Mouse (Mus musculus): ENCODE data around the gene Card10. TPM values are rescaled to one million over a fixed set of nuclear protein-coding genes. Genes with fewer than 3 reads are reported as not detected.

The Card10 gene
- polyA plus RNA-seq, 1 experiment from 2014 or later = 2.2 TPM

DNA sequence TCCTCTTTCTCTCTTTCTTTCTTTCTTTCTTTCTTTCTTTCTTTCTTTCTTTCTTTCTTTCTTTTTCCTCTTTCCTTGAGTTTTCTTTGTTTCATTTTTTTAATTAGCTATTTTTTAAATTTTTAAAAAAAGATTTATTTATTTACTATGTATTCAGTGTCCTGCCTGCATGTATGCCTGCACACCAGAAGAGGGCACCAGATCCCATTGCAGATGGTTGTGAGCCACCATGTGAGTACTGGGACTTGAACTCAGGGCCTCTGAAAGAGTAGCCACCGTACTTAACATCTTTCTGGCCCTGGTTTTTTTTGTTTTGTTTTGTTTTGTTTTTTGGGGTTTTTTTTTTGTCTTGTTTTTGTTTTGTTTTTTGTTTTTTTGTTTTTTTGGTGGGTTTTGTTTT is 26.8 kb upstream of the Card10 start:
- no peak overlapping the region for H3K9ac ChIP-seq (ENCODE audit: low read depth, low read length)
- no peak for ATAC-seq
- no peaks in the 10 kb centered on the region for H3K36me3 ChIP-seq (ENCODE audit: control insufficient read depth, insufficient read depth, low read length)
- WGBS = 89% methylated on average over 1 of the region's 1 CpGs
- H3K4me3 ChIP-seq (ENCODE audit: low read depth, low read length) = no peak overlapping the region
- H3K27ac ChIP-seq (ENCODE audit: low read length) = no peak overlapping the region
- H3K4me2 ChIP-seq (ENCODE audit: low read length) = no peak overlapping the region
- H3K27me3 ChIP-seq (ENCODE audit: control insufficient read depth, insufficient read depth, low read depth, low read length) = no peaks in the 10 kb centered on the region
- no peaks in the 10 kb centered on the region for H3K9me3 ChIP-seq (replicated peaks; ENCODE audit: control insufficient read depth, low read length, poor library complexity, severe bottlenecking)
- peaks cover 5% of the 10 kb centered on the region; the same call in 1 of the 2 replicates for H3K4me1 ChIP-seq (ENCODE audit: control insufficient read depth, insufficient read depth, low read length)

GRCm38 (mm10) chr15:78828315-78828714 is 25.5 kb upstream of the Card10 start:
- WGBS = 22% methylated on average over 5 of the region's 5 CpGs

DNA sequence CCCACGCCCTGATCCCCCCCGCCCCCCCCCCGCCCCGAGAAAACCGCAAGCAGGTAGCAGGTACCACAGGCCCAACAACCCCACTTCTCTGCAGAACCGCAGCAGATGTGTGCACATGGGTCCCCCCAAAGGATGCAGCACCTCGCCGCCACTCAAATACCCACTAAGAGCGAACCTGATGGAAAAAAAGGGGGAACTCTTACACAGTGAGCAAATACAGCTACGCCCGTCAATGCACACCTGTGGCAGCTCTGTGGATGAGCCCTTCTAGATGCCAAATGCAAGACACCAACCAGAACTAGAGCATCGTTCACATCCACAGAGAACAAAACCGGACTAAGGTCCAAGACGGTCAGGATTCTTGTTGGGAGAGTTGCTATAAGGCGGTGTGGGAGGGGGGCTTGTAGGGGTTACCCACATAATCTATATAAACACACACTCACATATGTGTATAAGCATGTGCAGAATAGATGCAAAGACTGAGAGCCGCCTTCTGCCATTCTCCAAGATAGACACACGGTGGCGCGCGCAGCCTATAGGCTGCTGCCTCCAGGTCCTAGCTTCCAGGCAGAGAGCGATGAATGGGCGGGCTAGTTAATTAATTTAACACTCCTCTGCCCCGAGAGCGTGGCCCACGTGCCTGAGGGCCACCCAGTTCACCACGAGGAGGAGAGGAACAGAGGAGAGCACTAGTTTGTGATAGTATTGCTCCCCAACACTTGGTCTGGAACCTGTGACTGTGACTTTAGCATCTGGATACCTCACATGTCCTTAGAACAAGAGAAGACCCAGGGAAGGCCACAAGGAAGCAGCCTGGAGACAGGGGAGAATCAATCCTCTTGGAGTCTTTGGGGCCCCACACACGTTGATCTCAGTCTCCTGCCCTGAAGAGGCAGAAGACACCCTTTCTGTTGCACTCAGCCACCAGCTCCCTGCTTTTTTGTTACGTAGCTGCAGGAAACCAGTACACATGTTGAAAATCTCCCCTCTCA is 23.7 kb upstream of the Card10 start:
- ATAC-seq = peak; percentile 45; the same call in 1 of the 2 replicates
- Histone ChIP-seq H3K27me3 (ENCODE audit: control insufficient read depth, insufficient read depth, low read depth, low read length) (no peaks in the 10 kb centered on the region), H3K9ac (ENCODE audit: low read depth, low read length) (no peak overlapping the region), H3K4me1 (ENCODE audit: control insufficient read depth, insufficient read depth, low read length) (peaks cover 2% of the 10 kb centered on the region; the same call in 1 of the 2 replicates), H3K36me3 (ENCODE audit: control insufficient read depth, insufficient read depth, low read length) (no peaks in the 10 kb centered on the region), H3K4me2 (ENCODE audit: low read length) (no peak overlapping the region), H3K27ac (ENCODE audit: low read length) (no peak overlapping the region), H3K9me3 (replicated peaks; ENCODE audit: control insufficient read depth, low read length, poor library complexity, severe bottlenecking) (no peaks in the 10 kb centered on the region), H3K4me3 (ENCODE audit: low read depth, low read length) (no peak overlapping the region)
- 21% methylated on average over 27 of the region's 28 CpGs for WGBS

More at GRCm38 (mm10) chr15:78828315-78828714, 25.5 kb upstream of the Card10 start:
- Histone ChIP-seq H3K4me2 (ENCODE audit: low read length) (no peak overlapping the region), H3K36me3 (ENCODE audit: control insufficient read depth, insufficient read depth, low read length) (no peaks in the 10 kb centered on the region), H3K4me1 (ENCODE audit: control insufficient read depth, insufficient read depth, low read length) (peaks cover 5% of the 10 kb centered on the region; the same call in 1 of the 2 replicates), H3K9me3 (replicated peaks; ENCODE audit: control insufficient read depth, low read length, poor library complexity, severe bottlenecking) (no peaks in the 10 kb centered on the region), H3K27ac (ENCODE audit: low read length) (no peak overlapping the region), H3K4me3 (ENCODE audit: low read depth, low read length) (no peak overlapping the region), H3K9ac (ENCODE audit: low read depth, low read length) (no peak overlapping the region), H3K27me3 (ENCODE audit: control insufficient read depth, insufficient read depth, low read depth, low read length) (no peaks in the 10 kb centered on the region)
- ATAC-seq = no peak

DNA sequence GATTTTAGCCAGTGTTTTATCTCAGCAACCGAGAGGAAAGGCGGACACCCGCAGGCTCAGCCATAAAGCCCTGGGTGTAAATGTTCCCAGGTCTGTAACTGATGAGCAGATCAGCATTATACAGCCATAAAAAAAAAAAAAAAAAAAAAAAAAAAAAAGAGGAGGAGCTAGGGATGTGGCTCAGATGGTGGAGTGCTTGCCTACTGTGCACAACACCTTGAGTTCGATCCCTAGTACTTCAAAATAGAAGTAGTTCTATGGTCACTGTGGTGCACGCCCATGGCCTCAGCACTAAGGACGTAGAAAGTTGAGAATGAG is 13.2 kb upstream of the Card10 start:
- Histone ChIP-seq H3K4me2 (ENCODE audit: low read length) (no peak overlapping the region), H3K27ac (ENCODE audit: low read length) (no peak overlapping the region), H3K9ac (ENCODE audit: low read depth, low read length) (no peak overlapping the region), H3K27me3 (ENCODE audit: control insufficient read depth, insufficient read depth, low read depth, low read length) (no peaks in the 10 kb centered on the region), H3K4me1 (ENCODE audit: control insufficient read depth, insufficient read depth, low read length) (no peaks in the 10 kb centered on the region), H3K9me3 (replicated peaks; ENCODE audit: control insufficient read depth, low read length, poor library complexity, severe bottlenecking) (no peaks in the 10 kb centered on the region), H3K36me3 (ENCODE audit: control insufficient read depth, insufficient read depth, low read length) (no peaks in the 10 kb centered on the region), H3K4me3 (ENCODE audit: low read depth, low read length) (no peak overlapping the region)
- ATAC-seq = no peak
- WGBS = 83% methylated on average over 6 of the region's 6 CpGs

GRCm38 (mm10) chr15:78815314-78816073 is 12.7 kb upstream of the Card10 start:
- no peak overlapping the region for H3K27ac ChIP-seq (ENCODE audit: low read length)
- no peak for ATAC-seq
- H3K9me3 ChIP-seq (replicated peaks; ENCODE audit: control insufficient read depth, low read length, poor library complexity, severe bottlenecking) = no peaks in the 10 kb centered on the region
- H3K4me2 ChIP-seq (ENCODE audit: low read length) = no peak overlapping the region
- 66% methylated on average over 11 of the region's 11 CpGs for WGBS
- no peaks in the 10 kb centered on the region for H3K36me3 ChIP-seq (ENCODE audit: control insufficient read depth, insufficient read depth, low read length)
- H3K4me1 ChIP-seq (ENCODE audit: control insufficient read depth, insufficient read depth, low read length) = no peaks in the 10 kb centered on the region
- H3K9ac ChIP-seq (ENCODE audit: low read depth, low read length) = no peak overlapping the region
- no peak overlapping the region for H3K4me3 ChIP-seq (ENCODE audit: low read depth, low read length)
- no peaks in the 10 kb centered on the region for H3K27me3 ChIP-seq (ENCODE audit: control insufficient read depth, insufficient read depth, low read depth, low read length)

GRCm38 (mm10) chr15:78813603-78814002 is 10.8 kb upstream of the Card10 start:
- Histone ChIP-seq H3K4me3 (ENCODE audit: low read depth, low read length) (no peak overlapping the region), H3K9ac (ENCODE audit: low read depth, low read length) (no peak overlapping the region), H3K36me3 (ENCODE audit: control insufficient read depth, insufficient read depth, low read length) (no peaks in the 10 kb centered on the region), H3K27ac (ENCODE audit: low read length) (no peak overlapping the region), H3K27me3 (ENCODE audit: control insufficient read depth, insufficient read depth, low read depth, low read length) (no peaks in the 10 kb centered on the region), H3K4me1 (ENCODE audit: control insufficient read depth, insufficient read depth, low read length) (no peaks in the 10 kb centered on the region), H3K9me3 (replicated peaks; ENCODE audit: control insufficient read depth, low read length, poor library complexity, severe bottlenecking) (no peaks in the 10 kb centered on the region), H3K4me2 (ENCODE audit: low read length) (no peak overlapping the region)
- 93% methylated on average over 4 of the region's 4 CpGs for WGBS
- no peak for ATAC-seq

GRCm38 (mm10) chr15:78810146-78810545 is 7.3 kb upstream of the Card10 start:
- Histone ChIP-seq H3K9ac (ENCODE audit: low read depth, low read length) (no peak overlapping the region), H3K27ac (ENCODE audit: low read length) (no peak overlapping the region), H3K4me1 (ENCODE audit: control insufficient read depth, insufficient read depth, low read length) (no peaks in the 10 kb centered on the region), H3K4me2 (ENCODE audit: low read length) (no peak overlapping the region), H3K36me3 (ENCODE audit: control insufficient read depth, insufficient read depth, low read length) (no peaks in the 10 kb centered on the region), H3K9me3 (replicated peaks; ENCODE audit: control insufficient read depth, low read length, poor library complexity, severe bottlenecking) (no peaks in the 10 kb centered on the region), H3K4me3 (ENCODE audit: low read depth, low read length) (no peak overlapping the region), H3K27me3 (ENCODE audit: control insufficient read depth, insufficient read depth, low read depth, low read length) (peaks cover 4% of the 10 kb centered on the region; the same call in 1 of the 2 replicates)
- WGBS = 79% methylated on average over 9 of the region's 9 CpGs
- no peak for ATAC-seq

DNA sequence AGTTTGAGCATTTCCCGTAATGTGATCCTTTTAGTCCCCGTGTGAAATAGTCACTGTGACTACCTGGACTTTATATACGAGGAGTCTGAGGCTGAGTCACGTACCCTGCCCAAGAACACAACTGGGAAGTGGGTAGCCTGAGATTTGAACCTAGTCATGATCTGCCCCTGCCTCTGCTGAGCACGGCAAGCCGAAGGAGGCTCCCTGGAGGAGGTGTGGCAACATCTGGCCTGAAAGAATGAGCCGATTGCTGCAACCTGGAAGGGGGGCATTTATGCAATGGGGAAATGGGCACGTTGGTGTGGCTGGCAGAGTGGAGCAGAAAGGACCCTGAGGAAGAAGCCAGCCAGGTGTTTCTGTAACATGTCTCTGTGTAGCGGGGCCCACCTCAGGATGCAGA is 6.9 kb upstream of the Card10 start:
- Histone ChIP-seq H3K27ac (ENCODE audit: low read length) (no peak overlapping the region), H3K9ac (ENCODE audit: low read depth, low read length) (no peak overlapping the region), H3K4me3 (ENCODE audit: low read depth, low read length) (no peak overlapping the region), H3K4me2 (ENCODE audit: low read length) (no peak overlapping the region), H3K4me1 (ENCODE audit: control insufficient read depth, insufficient read depth, low read length) (no peaks in the 10 kb centered on the region), H3K36me3 (ENCODE audit: control insufficient read depth, insufficient read depth, low read length) (no peaks in the 10 kb centered on the region), H3K9me3 (replicated peaks; ENCODE audit: control insufficient read depth, low read length, poor library complexity, severe bottlenecking) (no peaks in the 10 kb centered on the region), H3K27me3 (ENCODE audit: control insufficient read depth, insufficient read depth, low read depth, low read length) (peaks cover 6% of the 10 kb centered on the region; the same call in 1 of the 2 replicates)
- ATAC-seq = no peak
- 71% methylated on average over 9 of the region's 9 CpGs for WGBS

GRCm38 (mm10) chr15:78808980-78809379 is 6.1 kb upstream of the Card10 start:
- WGBS = 83% methylated on average over 2 of the region's 2 CpGs
- Histone ChIP-seq H3K27me3 (ENCODE audit: control insufficient read depth, insufficient read depth, low read depth, low read length) (peaks cover 6% of the 10 kb centered on the region; the same call in 1 of the 2 replicates), H3K36me3 (ENCODE audit: control insufficient read depth, insufficient read depth, low read length) (no peaks in the 10 kb centered on the region), H3K9ac (ENCODE audit: low read depth, low read length) (no peak overlapping the region), H3K9me3 (replicated peaks; ENCODE audit: control insufficient read depth, low read length, poor library complexity, severe bottlenecking) (no peaks in the 10 kb centered on the region), H3K4me2 (ENCODE audit: low read length) (no peak overlapping the region), H3K27ac (ENCODE audit: low read length) (no peak overlapping the region), H3K4me3 (ENCODE audit: low read depth, low read length) (no peak overlapping the region), H3K4me1 (ENCODE audit: control insufficient read depth, insufficient read depth, low read length) (no peaks in the 10 kb centered on the region)
- ATAC-seq = no peak
